Mouse (Mus musculus) heart, postnatal 25 days (tissue): ENCODE results near the gene Trdmt1. TPM values are rescaled to one million over a fixed set of nuclear protein-coding genes. Genes with fewer than 3 reads are reported as not detected.

Experiments
- DNase-seq: peaks from one replicate; pipeline ENCODE4 v3.0.0; 2022; ENCODE audit warnings: low spot score
- intact Hi-C: fragments of 180-260 bp; cut with DNase I; formaldehyde crosslinking; loops from one replicate; pipeline ENCODE4 v1.15.1; 2025
- total RNA-seq, 2 experiments: library from RNA; stranded (reverse); gene quantifications; 2 replicates each; pipeline ENCODE4 v1.2.3; 2021

The Trdmt1 gene
- total RNA-seq, 2 experiments from 2014 or later, result 6.8 to 8.6 TPM

- intact Hi-C loops, result no loop called here
- no peak for DNase-seq
Measured at GRCm38 (mm10) chr2:13514949-13515348, 29.5 kb downstream of the Trdmt1 start.

GRCm38 (mm10) chr2:13502717-13503116 lies 41.8 kb downstream of the Trdmt1 start:
- intact Hi-C loops, result no loop called here
- DNase-seq, result no peak

GRCm38 (mm10) chr2:13501553-13501952 lies 42.9 kb downstream of the Trdmt1 start:
- DNase-seq, result no peak
- intact Hi-C loops, result no loop called here

- intact Hi-C loops, result no loop called here
- no peak for DNase-seq
Measured at GRCm38 (mm10) chr2:13500298-13500999, 44.0 kb downstream of the Trdmt1 start.

GRCm38 (mm10) chr2:13499196-13499595 lies 45.3 kb downstream of the Trdmt1 start:
- DNase-seq, result no peak
- intact Hi-C loops, result no loop called here

GRCm38 (mm10) chr2:13496087-13496486 lies 48.4 kb downstream of the Trdmt1 start:
- intact Hi-C loops, result no loop called here

GRCm38 (mm10) chr2:13492927-13493326 lies 51.5 kb downstream of the Trdmt1 start:
- intact Hi-C loops, result no loop called here
- DNase-seq, result no peak

More at GRCm38 (mm10) chr2:13496087-13496486, 48.4 kb downstream of the Trdmt1 start:
- no peak for DNase-seq

- DNase-seq, result no peak
- intact Hi-C loops, result no loop called here
Measured at GRCm38 (mm10) chr2:13491734-13492133, 52.7 kb downstream of the Trdmt1 start, which contains the start of gene Cubn. TSS of gene Cubn (minus strand) at chr2:13491813.

- DNase-seq, result no peak
- intact Hi-C loops, result no loop called here
Measured at GRCm38 (mm10) chr2:13490480-13490879, 54.0 kb downstream of the Trdmt1 start.

- no peak for DNase-seq
- intact Hi-C loops, result no loop called here
Measured at GRCm38 (mm10) chr2:13486470-13486869, 58.0 kb downstream of the Trdmt1 start.

- no peak for DNase-seq
- intact Hi-C loops, result no loop called here
Measured at GRCm38 (mm10) chr2:13484566-13484965, 59.9 kb downstream of the Trdmt1 start.

- intact Hi-C loops, result no loop called here
- DNase-seq, result no peak
Measured at GRCm38 (mm10) chr2:13480744-13481143, 63.7 kb downstream of the Trdmt1 start.

- DNase-seq, result no peak
- intact Hi-C loops, result no loop called here
Measured at GRCm38 (mm10) chr2:13479165-13479564, 65.3 kb downstream of the Trdmt1 start.

GRCm38 (mm10) chr2:13470108-13470507 lies 74.4 kb downstream of the Trdmt1 start:
- intact Hi-C loops, result no loop called here
- DNase-seq, result no peak

GRCm38 (mm10) chr2:13469641-13470040 lies 74.8 kb downstream of the Trdmt1 start:
- intact Hi-C loops, result no loop called here
- DNase-seq, result no peak

GRCm38 (mm10) chr2:13466685-13467084 lies 77.8 kb downstream of the Trdmt1 start:
- intact Hi-C loops, result no loop called here
- DNase-seq, result no peak

Other genes starting within 250 kb of the Trdmt1 start
- 1 to 10 TPM in 1 of 2 experiments, under 1 TPM in 1; 0.94 to 1.2 TPM for gene Cubn, start 52.9 kb downstream of the Trdmt1 start, total RNA-seq
- 100 to 1,000 TPM; 334 to 431 TPM for gene Vim, start 29.3 kb upstream of the Trdmt1 start, total RNA-seq
- gene St8sia6, start 249.4 kb upstream of the Trdmt1 start, total RNA-seq, result 1 to 10 TPM; 1.6 to 2.3 TPM